Mouse (Mus musculus) common myeloid progenitor, adult 5-6 weeks (primary cell): ENCODE measurements at regions not wholly inside any gene's neighbourhood (a gene's known extent, or its start where the extent isn't known, plus 50 kb on each side); places are given as distances from the start of the nearest gene placed in this dataset.

Experiments used
- ATAC-seq: replicated peaks from 2 replicates; pipeline ENCODE4 v1.8.0; 2016; ENCODE audit warnings: low read depth, mild to moderate bottlenecking, moderate TSS enrichment, inconsistent platforms; ENCODE audit not compliant: poor library complexity, severe bottlenecking

DNA sequence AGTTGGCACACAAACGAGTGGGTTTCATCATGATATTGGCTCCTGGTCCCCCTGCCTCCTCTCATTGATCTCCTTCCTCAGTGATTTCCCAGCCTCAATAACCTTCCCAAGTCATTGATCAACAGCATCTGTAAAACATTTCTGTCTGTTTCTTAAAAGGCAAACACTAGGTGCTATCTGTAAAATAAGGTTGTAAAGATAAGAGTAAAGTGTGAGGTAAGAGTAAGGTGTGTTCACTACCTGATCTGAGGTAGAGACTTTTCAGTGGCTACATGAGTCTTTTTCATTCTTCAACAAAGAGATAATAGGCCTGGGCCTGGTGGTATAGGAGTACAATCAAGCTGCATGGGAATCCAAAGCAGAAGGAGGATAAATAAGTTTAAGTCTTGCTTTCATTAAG lies 55.7 kb downstream of the Plk2 start:
- no peak for ATAC-seq

GRCm38 (mm10) chr13:110452009-110452525 lies 57.2 kb downstream of the Plk2 start:
- no peak for ATAC-seq

GRCm38 (mm10) chr13:110455085-110455484 lies 60.2 kb downstream of the Plk2 start:
- ATAC-seq = no peak

- no peak for ATAC-seq
These were observed 60.8 kb downstream of the Plk2 start for GRCm38 (mm10) chr13:110455569-110456196.

- no peak for ATAC-seq
These were observed 63.9 kb downstream of the Plk2 start for GRCm38 (mm10) chr13:110458701-110459100.

GRCm38 (mm10) chr13:110461581-110461980 lies 66.7 kb downstream of the Plk2 start:
- no peak for ATAC-seq

- peak; percentile 66 for ATAC-seq
These were observed 76.7 kb downstream of the Plk2 start for GRCm38 (mm10) chr13:110471526-110471925.

- no peak for ATAC-seq
These were observed 82.9 kb downstream of the Plk2 start for GRCm38 (mm10) chr13:110477709-110478108.

- ATAC-seq = 0 out of 2 replicates have a peak, but pooled peaks have one; percentile 39
These were observed 89.6 kb downstream of the Plk2 start for GRCm38 (mm10) chr13:110484358-110484940.

GRCm38 (mm10) chr13:110485515-110485914 lies 90.7 kb downstream of the Plk2 start:
- peak; percentile 71 for ATAC-seq

GRCm38 (mm10) chr13:110490166-110490565 lies 95.3 kb downstream of the Plk2 start:
- ATAC-seq = no peak

DNA sequence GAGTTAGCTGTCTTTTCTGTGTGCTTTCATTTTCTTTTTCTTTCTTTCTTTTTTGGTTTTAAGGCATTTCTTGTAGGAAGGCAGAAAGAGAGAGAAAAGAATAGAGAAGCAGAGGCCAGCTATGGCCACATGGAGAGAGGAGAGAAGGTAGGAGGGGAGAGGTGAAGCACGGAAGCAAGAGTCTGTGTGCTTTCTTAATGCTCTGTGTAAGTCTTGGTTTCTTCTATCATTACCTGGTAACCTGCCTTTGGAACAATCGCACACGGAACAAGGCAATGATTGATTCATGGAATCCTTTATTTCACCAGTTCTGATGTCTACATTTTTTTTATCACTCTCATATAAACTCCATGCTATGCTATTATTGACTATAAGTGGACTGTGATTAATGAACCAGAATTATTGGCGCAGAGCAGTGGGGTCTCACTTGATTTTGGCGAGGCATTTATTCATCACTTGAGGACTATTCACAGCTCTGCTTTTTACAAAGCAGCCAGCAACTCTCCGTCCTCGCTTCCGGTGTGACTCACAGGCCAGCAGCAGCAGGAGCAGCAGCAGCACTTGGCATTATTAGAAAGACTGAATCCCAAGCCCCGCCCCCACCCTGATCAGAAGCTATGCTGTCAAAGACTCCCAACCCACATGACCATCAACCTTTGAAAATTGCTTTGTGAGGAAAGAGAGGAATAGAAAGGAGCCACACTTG lies 97.6 kb downstream of the Plk2 start:
- ATAC-seq = no peak

- ATAC-seq = no peak
These were observed 98.2 kb downstream of the Plk2 start for GRCm38 (mm10) chr13:110493002-110493552.

DNA sequence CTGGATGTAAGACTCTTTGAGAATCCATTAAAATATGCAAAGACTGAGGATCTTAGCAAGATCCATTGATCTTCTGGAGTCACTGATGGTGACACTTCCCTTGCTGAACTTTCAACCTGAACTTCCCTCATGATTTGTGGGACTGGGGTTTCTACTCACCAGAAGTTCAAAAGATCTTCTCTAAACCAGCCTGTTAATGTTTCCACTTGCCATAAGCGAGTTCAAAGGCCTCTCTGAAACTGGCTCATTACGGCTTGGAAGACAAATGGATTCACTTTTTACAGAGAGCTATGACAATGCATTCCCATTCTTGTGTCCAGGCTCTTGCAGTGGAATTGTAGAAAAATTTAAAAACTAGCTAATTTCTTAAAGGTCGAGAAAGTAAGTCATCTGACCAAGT lies 102.6 kb downstream of the Plk2 start:
- no peak for ATAC-seq

- ATAC-seq = no peak
These were observed 113.0 kb downstream of the Plk2 start for GRCm38 (mm10) chr13:110507814-110508362.

GRCm38 (mm10) chr13:110517986-110518385 lies 123.1 kb downstream of the Plk2 start:
- no peak for ATAC-seq

DNA sequence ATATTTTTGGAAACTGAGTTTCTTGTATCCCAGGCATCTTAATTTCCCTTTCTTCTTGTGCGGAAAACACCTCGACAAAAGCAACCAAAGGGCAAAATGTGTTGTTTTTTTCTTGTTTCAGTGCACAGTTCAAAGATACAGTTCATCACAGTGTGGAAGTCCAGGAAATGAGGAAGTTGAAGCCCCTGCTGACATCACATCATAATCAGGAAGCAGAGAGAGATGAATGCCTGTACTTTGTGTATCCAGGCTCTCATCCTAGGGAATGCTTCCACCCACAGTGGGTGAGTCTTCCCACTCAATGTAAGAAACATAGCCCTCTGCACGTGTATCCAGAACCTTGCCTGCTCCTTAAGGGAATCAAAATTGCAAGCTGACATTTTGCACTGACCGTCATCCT lies 128.1 kb downstream of the Plk2 start:
- no peak for ATAC-seq

DNA sequence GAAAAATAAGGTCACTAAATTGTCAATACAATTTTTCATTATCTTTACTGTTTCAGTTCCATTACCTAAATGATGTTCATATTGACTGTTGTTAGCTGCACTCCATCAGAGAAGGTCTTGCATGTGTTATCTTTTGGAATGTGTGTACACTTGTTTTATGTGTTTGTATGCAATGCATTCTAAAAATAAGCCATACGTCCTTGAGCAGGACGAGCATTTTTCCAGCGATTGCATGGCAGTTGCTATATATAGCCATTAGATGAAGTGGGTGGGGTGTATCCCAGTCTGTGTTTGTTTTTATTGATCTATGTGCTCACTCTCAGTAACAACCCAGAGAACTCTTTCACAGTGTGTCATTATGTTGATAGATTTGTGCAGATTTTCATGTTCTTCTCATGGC lies 132.8 kb downstream of the Plk2 start:
- ATAC-seq = no peak

GRCm38 (mm10) chr13:110529624-110530023 lies 134.8 kb downstream of the Plk2 start:
- no peak for ATAC-seq

- ATAC-seq = no peak
These were observed 139.5 kb downstream of the Plk2 start for GRCm38 (mm10) chr13:110534320-110534764.

- ATAC-seq = no peak
These were observed 140.9 kb downstream of the Plk2 start for GRCm38 (mm10) chr13:110535785-110536184.
